Mouse (Mus musculus): ENCODE results near the gene Chd4. TPM values are rescaled to one million over a fixed set of nuclear protein-coding genes. Genes with fewer than 3 reads are reported as not detected.

The Chd4 gene
- polyA plus RNA-seq, 1 experiment from 2014 or later = 98.9 TPM

DNA sequence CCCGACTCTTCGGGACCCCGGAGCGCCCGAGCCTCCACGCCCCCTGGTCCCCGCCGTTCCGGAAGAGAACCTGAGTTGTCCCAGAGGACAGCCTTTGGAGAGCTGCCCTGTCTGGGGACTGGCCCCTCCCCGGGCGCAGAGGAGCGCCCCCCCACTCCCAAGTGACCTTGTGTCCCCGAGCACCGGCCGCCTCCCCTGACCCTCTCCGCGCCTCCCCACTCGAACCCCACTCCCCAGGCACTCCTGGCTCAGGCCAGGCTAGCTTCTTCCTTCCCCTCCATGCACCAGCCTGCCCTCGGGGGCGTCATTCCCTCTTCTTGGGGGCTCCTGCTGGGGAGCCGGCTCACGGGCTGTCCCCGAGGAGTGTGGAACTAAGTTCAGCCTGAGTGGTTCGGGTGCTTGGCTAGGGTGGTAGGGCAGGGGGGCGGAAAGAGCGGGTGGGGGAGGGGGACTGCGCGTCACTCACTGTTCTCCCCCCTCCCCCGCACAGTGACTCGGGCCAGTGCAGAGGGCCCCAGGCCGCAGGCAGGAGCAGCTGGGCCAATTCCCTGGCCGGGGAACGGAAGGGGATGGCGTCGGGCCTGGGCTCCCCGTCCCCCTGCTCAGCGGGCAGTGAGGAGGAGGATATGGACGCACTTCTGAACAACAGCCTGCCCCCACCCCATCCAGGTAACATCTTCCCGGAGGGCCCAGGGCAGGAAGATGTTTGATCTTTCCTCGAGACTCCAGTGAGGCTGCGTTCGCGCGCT, 990 bp downstream of the Chd4 start:
- Histone ChIP-seq H3K4me3 (peak overlapping the region; percentile 82), H3K9me3 (no peaks in the 10 kb centered on the region), H3K27me3 (no peaks in the 10 kb centered on the region), H3K4me1 (peaks cover 39% of the 10 kb centered on the region), H3K4me2 (replicated peaks) (peak overlapping the region; percentile 74), H3K27ac (replicated peaks) (peak overlapping the region; percentile 94), H3K9ac (replicated peaks) (peak overlapping the region; percentile 84), H3K36me3 (peaks cover 27% of the 10 kb centered on the region)
- WGBS = under 1% methylated on average over 41 of the region's 44 CpGs
- peak; percentile 42 for ATAC-seq (replicated peaks)

DNA sequence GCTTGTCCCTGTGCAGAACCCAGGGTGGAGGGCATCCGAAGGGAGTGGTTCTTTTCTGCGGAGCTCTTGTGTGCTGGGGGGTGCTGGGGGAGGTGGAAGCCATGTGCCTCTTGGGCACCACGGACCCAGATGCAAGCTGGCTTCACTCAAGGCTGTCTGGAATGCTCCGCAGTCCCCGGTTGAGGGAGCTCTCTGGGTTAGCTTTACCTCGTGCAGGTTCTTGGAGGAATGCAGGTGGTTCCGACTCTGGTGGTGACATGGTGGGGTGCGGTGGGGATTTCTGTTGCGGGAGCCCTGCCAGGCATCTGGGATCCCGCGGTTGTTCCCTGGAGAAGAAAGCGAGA, 1.5 kb downstream of the Chd4 start:
- peaks cover 32% of the 10 kb centered on the region for H3K36me3 ChIP-seq
- H3K9ac ChIP-seq (replicated peaks) = peak overlapping the region; percentile 84
- peak; percentile 5 for ATAC-seq (replicated peaks)
- peak overlapping the region; percentile 94 for H3K27ac ChIP-seq (replicated peaks)
- peak overlapping the region; percentile 74 for H3K4me2 ChIP-seq (replicated peaks)
- H3K9me3 ChIP-seq = no peaks in the 10 kb centered on the region
- WGBS = 0% methylated on average over 12 of the region's 12 CpGs
- H3K27me3 ChIP-seq = no peaks in the 10 kb centered on the region
- peak overlapping the region; percentile 82 for H3K4me3 ChIP-seq
- H3K4me1 ChIP-seq = peaks cover 39% of the 10 kb centered on the region

DNA sequence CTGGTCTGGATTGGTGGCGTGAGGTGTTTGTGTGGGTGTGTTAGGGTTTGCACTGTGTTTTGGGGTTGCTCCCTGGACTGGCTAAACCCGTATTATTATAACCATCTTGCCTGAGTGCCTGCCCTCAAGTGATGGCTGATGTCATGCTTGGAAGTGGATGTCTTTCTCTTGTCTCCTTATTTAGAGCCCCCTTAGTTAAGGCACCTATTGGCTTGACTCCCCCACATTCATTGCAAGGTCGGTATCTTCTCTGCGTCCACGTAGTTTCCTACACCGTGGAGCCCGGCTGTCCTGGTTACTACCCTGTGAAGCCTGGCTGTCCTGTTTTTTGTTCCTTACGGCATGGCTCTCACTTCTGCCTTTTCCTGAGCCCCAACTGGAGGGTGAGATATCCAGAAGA, 2.2 kb downstream of the Chd4 start:
- 57% methylated on average over 8 of the region's 8 CpGs for WGBS

DNA sequence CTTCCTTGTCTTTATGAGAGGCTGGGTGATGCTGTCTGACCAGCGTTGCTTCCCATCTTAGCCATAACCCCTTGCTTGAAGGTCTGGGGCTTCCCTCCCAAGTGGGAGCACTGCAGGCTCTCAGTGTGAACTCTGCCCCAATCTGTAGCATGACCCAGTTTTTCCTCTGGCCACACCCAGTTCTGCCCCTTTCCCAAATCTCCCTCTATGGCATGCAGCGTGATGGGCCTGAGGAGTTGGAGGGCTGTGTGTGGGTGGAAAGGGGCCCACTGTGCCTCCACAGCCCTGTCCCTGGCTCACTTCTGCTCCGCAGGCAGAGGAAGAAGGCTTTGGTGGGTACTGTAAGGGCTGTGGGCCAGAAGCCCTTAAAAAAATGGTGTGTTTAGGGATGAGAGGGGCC, 2.7 kb downstream of the Chd4 start:
- Histone ChIP-seq H3K27me3 (no peaks in the 10 kb centered on the region), H3K9ac (replicated peaks) (peak overlapping the region; percentile 84), H3K9me3 (no peaks in the 10 kb centered on the region), H3K4me3 (peak overlapping the region; percentile 82), H3K4me1 (peaks cover 39% of the 10 kb centered on the region), H3K27ac (replicated peaks) (peak overlapping the region; percentile 94), H3K4me2 (replicated peaks) (peak overlapping the region; percentile 74), H3K36me3 (peaks cover 43% of the 10 kb centered on the region)
- WGBS = 62% methylated on average over 3 of the region's 3 CpGs
- ATAC-seq (replicated peaks) = no peak

More for the DNA sequence above, 2.2 kb downstream of the Chd4 start:
- peak overlapping the region; percentile 74 for H3K4me2 ChIP-seq (replicated peaks)
- H3K4me3 ChIP-seq = peak overlapping the region; percentile 82
- H3K9me3 ChIP-seq = no peaks in the 10 kb centered on the region
- peaks cover 39% of the 10 kb centered on the region for H3K4me1 ChIP-seq
- peak overlapping the region; percentile 94 for H3K27ac ChIP-seq (replicated peaks)
- ATAC-seq (replicated peaks) = no peak
- no peaks in the 10 kb centered on the region for H3K27me3 ChIP-seq
- peaks cover 39% of the 10 kb centered on the region for H3K36me3 ChIP-seq
- peak overlapping the region; percentile 84 for H3K9ac ChIP-seq (replicated peaks)

DNA sequence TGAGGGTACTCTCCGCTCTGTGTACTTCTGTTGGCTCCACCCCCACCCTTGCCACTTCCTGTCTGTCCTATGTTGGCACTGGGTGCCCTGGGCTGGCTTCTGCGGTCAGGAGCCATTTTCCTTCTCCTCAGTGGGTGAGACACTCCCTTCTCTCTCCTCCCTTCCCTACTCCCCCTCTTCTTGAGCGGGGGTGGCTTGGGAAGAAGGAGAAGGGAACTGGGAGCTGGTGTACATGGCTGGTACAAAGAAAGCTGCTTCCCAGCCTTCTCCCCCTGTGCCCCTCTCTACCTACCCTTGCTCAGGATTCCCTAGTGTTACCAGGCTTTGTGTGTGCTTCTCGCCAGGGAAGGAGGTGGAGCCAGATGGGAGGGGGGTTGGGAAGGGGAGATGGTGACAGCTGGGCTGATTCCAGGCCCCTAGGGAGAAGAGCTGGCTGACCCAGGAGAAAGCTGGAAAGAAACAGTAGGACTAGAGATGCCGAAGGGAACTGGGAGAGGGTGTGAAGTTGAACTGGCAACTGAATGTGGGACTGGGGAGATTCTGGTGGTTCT, 3.7 kb downstream of the Chd4 start:
- Histone ChIP-seq H3K4me1 (peaks cover 39% of the 10 kb centered on the region), H3K27me3 (no peaks in the 10 kb centered on the region), H3K4me2 (replicated peaks) (peak overlapping the region; percentile 74), H3K9me3 (no peaks in the 10 kb centered on the region), H3K9ac (replicated peaks) (peak overlapping the region; percentile 84), H3K36me3 (peaks cover 49% of the 10 kb centered on the region), H3K27ac (replicated peaks) (peak overlapping the region; percentile 94), H3K4me3 (peak overlapping the region; percentile 82)
- ATAC-seq (replicated peaks) = no peak
- WGBS = 28% methylated on average over 5 of the region's 5 CpGs

DNA sequence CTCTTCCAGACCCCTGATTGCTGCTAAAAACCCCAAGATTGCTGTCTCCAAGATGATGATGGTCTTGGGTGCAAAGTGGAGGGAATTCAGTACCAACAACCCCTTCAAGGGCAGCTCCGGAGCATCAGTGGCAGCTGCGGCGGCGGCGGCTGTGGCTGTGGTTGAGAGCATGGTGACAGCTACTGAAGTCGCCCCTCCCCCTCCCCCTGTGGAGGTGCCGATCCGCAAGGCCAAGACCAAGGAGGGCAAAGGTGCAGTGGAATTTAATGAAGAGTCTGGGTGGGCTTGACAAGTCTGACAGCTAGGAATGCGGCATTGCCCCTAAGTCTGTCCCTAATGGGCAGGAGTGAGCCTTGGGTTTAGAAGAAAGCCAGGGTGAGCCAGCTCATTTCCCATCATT, 5.7 kb downstream of the Chd4 start:
- ATAC-seq (replicated peaks) = no peak
- 88% methylated on average over 9 of the region's 9 CpGs for WGBS
- no peak overlapping the region for H3K27ac ChIP-seq (replicated peaks)
- no peaks in the 10 kb centered on the region for H3K9me3 ChIP-seq
- no peak overlapping the region for H3K4me3 ChIP-seq
- no peaks in the 10 kb centered on the region for H3K27me3 ChIP-seq
- H3K36me3 ChIP-seq = peaks cover 68% of the 10 kb centered on the region
- H3K4me1 ChIP-seq = peaks cover 33% of the 10 kb centered on the region
- no peak overlapping the region for H3K9ac ChIP-seq (replicated peaks)
- no peak overlapping the region for H3K4me2 ChIP-seq (replicated peaks)

DNA sequence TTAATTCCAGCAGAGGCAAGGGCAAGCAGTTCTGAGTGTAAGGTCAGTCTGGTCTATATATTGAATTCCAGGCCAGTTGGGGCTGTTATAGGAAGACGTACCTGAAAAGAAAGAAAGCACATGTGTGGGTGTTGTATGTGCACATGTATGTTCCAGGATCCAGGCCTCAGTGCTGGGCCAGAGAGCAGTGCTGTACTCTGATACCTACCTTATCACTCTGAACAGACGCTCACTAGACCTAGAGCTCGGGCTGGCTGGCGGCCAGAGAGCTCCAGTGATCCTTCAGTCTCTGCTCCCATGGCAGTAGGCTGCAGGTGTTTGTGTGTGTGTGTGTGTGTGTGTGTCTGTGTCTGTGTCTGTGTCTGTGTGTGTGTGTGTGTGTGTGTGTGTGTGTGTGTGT, 8.4 kb downstream of the Chd4 start:
- 86% methylated on average over 4 of the region's 4 CpGs for WGBS
- H3K27me3 ChIP-seq = no peaks in the 10 kb centered on the region
- H3K4me3 ChIP-seq = no peak overlapping the region
- no peak for ATAC-seq (replicated peaks)
- H3K9me3 ChIP-seq = no peaks in the 10 kb centered on the region
- H3K4me1 ChIP-seq = peaks cover 14% of the 10 kb centered on the region
- H3K36me3 ChIP-seq = peaks cover 88% of the 10 kb centered on the region
- H3K4me2 ChIP-seq (replicated peaks) = no peak overlapping the region
- no peak overlapping the region for H3K27ac ChIP-seq (replicated peaks)
- no peak overlapping the region for H3K9ac ChIP-seq (replicated peaks)

DNA sequence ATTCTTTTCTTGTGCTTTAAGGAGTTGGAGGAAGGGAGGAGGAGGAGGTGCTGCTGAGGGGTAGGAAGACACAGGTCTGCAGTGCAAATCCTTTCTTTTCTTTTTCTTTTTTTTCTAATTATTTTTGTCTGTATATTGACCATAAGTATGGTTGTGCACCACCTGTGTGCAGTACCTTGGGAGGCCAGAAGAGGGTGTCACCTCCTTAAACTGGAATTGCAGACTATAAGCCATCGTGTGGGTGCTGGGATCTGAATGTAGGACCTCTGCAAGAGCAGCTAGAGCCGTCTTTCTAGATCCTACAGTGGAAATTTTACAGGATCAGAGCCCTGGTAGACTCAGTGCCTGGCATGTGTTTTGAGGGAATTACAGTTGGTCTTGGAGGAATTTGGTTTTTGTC, 11.9 kb downstream of the Chd4 start:
- H3K4me2 ChIP-seq (replicated peaks) = no peak overlapping the region
- WGBS = 99% methylated on average over 2 of the region's 2 CpGs
- ATAC-seq (replicated peaks) = no peak
- H3K4me1 ChIP-seq = no peaks in the 10 kb centered on the region
- H3K27ac ChIP-seq (replicated peaks) = no peak overlapping the region
- H3K9me3 ChIP-seq = no peaks in the 10 kb centered on the region
- H3K36me3 ChIP-seq = peaks cover 94% of the 10 kb centered on the region
- no peak overlapping the region for H3K4me3 ChIP-seq
- H3K27me3 ChIP-seq = no peaks in the 10 kb centered on the region
- H3K9ac ChIP-seq (replicated peaks) = no peak overlapping the region

DNA sequence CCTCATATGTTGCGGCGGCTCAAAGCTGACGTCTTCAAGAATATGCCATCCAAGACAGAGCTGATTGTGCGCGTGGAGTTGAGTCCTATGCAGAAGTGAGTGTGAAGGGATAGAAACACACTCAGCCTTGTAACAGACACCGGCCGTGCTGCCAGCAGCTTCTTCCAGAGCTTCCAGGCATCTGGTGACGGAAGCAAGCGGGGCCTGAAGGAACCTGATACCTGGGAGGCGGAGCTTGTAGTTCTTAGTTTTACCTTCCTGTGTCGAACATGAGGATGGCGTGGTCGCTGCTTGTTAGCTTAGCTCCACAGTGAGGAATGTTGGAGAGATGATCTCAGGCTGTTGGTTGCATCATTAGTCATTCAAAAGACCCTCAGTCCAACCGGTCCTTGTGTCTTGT, 13.6 kb downstream of the Chd4 start:
- Histone ChIP-seq H3K4me2 (replicated peaks) (no peak overlapping the region), H3K27ac (replicated peaks) (no peak overlapping the region), H3K4me3 (no peak overlapping the region), H3K9me3 (no peaks in the 10 kb centered on the region), H3K4me1 (no peaks in the 10 kb centered on the region), H3K27me3 (no peaks in the 10 kb centered on the region), H3K36me3 (peaks cover 99% of the 10 kb centered on the region), H3K9ac (replicated peaks) (no peak overlapping the region)
- ATAC-seq (replicated peaks) = no peak
- 92% methylated on average over 14 of the region's 14 CpGs for WGBS

DNA sequence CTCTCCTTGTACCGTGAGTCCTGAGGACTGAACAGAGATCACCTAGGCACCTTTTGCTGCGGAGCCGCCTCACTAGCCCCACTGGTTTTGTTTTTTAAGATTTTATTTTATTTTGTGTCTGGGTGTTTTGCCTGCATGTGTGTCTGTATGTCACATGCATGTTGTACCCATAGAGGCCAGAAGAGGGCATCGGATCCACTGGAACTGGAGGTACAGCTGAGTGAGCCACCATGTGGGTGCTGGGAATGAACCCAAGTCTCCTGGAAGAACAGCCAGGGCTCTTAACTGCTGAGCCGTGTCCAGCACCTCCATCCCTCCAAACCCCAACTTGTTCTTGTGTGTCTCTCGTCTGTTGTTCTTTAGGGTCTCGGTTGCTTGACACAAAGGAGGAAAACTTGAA, 15.1 kb downstream of the Chd4 start:
- 88% methylated on average over 7 of the region's 7 CpGs for WGBS
- Histone ChIP-seq H3K4me3 (no peak overlapping the region), H3K4me1 (no peaks in the 10 kb centered on the region)

DNA sequence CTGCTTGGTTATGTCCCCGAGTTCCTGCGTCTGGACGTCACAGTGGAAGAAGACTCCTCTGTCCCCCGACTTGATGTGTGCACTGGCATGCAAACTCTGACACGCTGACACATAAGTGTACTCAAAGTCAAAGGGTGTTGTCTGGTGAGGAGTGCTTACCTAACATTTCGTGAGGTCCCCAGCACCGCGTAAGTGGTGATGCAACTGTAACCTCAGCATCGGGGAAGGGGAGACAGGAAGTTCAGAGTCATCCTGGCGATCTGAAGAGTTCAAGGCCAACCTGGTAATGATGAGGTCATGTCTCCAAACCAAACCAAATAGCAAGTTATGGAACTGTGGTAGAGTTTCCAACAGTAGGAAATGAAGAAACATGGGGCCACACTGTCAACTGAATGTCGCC, 16.8 kb downstream of the Chd4 start:
- Histone ChIP-seq H3K36me3 (peaks cover 97% of the 10 kb centered on the region), H3K4me1 (no peaks in the 10 kb centered on the region), H3K9ac (replicated peaks) (no peak overlapping the region), H3K4me2 (replicated peaks) (no peak overlapping the region), H3K9me3 (no peaks in the 10 kb centered on the region), H3K27me3 (no peaks in the 10 kb centered on the region), H3K27ac (replicated peaks) (no peak overlapping the region), H3K4me3 (no peak overlapping the region)
- 95% methylated on average over 11 of the region's 11 CpGs for WGBS
- no peak for ATAC-seq (replicated peaks)

More for the DNA sequence above, 15.1 kb downstream of the Chd4 start:
- Histone ChIP-seq H3K9me3 (no peaks in the 10 kb centered on the region), H3K4me2 (replicated peaks) (no peak overlapping the region), H3K27ac (replicated peaks) (no peak overlapping the region), H3K36me3 (peaks cover 97% of the 10 kb centered on the region), H3K27me3 (no peaks in the 10 kb centered on the region), H3K9ac (replicated peaks) (no peak overlapping the region)
- no peak for ATAC-seq (replicated peaks)

DNA sequence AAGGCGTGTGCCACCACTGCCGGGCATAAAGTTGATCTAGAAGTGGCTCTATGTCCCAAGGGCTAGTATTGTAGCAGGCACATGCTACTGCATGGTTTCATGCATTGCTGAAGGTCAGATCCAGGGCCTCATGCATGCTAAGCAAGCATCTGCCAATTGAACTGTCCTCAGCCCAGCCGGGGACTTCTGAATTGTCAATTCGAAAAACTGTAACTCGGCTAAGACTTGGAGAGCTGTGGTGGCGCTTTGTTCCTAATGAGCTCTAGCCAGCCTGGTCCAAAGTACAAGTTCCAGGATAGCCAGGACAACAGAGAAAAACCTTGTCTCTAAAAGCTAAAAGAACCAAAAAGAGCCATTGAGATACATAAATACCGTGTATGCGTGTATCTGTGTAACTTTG, 23.6 kb downstream of the Chd4 start:
- ATAC-seq (replicated peaks) = no peak
- WGBS = 93% methylated on average over 8 of the region's 8 CpGs
- Histone ChIP-seq H3K27me3 (no peaks in the 10 kb centered on the region), H3K9me3 (no peaks in the 10 kb centered on the region), H3K4me2 (replicated peaks) (no peak overlapping the region), H3K27ac (replicated peaks) (no peak overlapping the region), H3K9ac (replicated peaks) (no peak overlapping the region), H3K4me1 (no peaks in the 10 kb centered on the region), H3K4me3 (no peak overlapping the region), H3K36me3 (peaks cover 95% of the 10 kb centered on the region)

DNA sequence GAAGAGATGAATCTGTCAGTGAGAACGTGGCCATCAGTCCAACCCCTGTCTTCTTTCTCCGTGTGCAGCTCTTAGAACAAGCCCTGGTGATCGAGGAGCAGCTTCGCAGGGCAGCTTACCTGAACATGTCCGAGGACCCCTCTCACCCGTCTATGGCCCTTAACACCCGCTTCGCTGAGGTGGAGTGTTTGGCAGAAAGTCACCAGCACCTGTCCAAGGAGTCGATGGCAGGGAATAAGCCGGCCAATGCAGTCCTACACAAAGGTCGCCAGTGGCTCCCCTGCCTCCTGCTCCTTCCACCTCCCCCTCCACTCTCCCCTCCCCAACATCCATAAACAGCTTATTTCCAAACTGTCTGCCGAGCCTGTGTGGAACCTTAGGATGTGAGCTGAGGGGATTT, 32.9 kb downstream of the Chd4 start:
- WGBS = 91% methylated on average over 12 of the region's 12 CpGs
- ATAC-seq (replicated peaks) = no peak

More for the DNA sequence above, 32.9 kb downstream of the Chd4 start:
- no peaks in the 10 kb centered on the region for H3K27me3 ChIP-seq
- no peak overlapping the region for H3K27ac ChIP-seq (replicated peaks)
- H3K9me3 ChIP-seq = no peaks in the 10 kb centered on the region
- peaks cover 71% of the 10 kb centered on the region for H3K36me3 ChIP-seq
- H3K4me1 ChIP-seq = peaks cover 20% of the 10 kb centered on the region
- H3K4me3 ChIP-seq = no peak overlapping the region
- H3K4me2 ChIP-seq (replicated peaks) = no peak overlapping the region
- H3K9ac ChIP-seq (replicated peaks) = no peak overlapping the region
